Mouse (Mus musculus): ENCODE data around the gene Ap1s3. TPM values are rescaled to one million over a fixed set of nuclear protein-coding genes. Genes with fewer than 3 reads are reported as not detected.

Ap1s3 gene
- polyA plus RNA-seq (2012; fragmentation: generic; extraction: Trizol) = 0.34 TPM

- Histone ChIP-seq H3ac (ENCODE audit: control insufficient read depth, insufficient read length) (no peak within 1 kb of the TSS), H3K4me3 (peak within 1 kb of the TSS; percentile 28), H3K36me3 (ENCODE audit: control insufficient read depth, insufficient read depth) (no peaks in the 10 kb centered on the region), H3K4me2 (ENCODE audit: low read depth) (peak within 1 kb of the TSS; percentile 75), H3K27me3 (ENCODE audit: control insufficient read depth, insufficient read depth, insufficient read length) (no peaks in the 10 kb centered on the region), H3K79me2 (ENCODE audit: control insufficient read depth, insufficient read depth) (no peaks in the 10 kb centered on the region)
- no peak for TF ChIP-seq POLR2AphosphoS2 (IDR thresholded peaks at IDR 0.05; ENCODE audit: insufficient read length, low read depth)
- TF ChIP-seq E2F4 (IDR thresholded peaks at IDR 0.05; ENCODE audit: insufficient read depth) = no peak
- TF ChIP-seq TCF3 (IDR thresholded peaks at IDR 0.05; ENCODE audit: insufficient read length, low read depth) = no peak
- TF ChIP-seq MYOD1 (IDR thresholded peaks at IDR 0.05; ENCODE audit: control insufficient read depth in 1 of 3, insufficient read length in 2 of 3, low read depth in 2 of 3) = no peak
Observed at GRCm38 (mm10) chr1:79671543-79672337, at the start of gene Ap1s3. Ap1s3 (minus strand) TSS chr1:79671972.

- H3K4me3 ChIP-seq = no peak overlapping the region
- TF ChIP-seq TCF3 (IDR thresholded peaks at IDR 0.05; ENCODE audit: insufficient read length, low read depth) = no peak
Observed at GRCm38 (mm10) chr1:79714152-79714923, 42.6 kb upstream of the Ap1s3 start.

DNA sequence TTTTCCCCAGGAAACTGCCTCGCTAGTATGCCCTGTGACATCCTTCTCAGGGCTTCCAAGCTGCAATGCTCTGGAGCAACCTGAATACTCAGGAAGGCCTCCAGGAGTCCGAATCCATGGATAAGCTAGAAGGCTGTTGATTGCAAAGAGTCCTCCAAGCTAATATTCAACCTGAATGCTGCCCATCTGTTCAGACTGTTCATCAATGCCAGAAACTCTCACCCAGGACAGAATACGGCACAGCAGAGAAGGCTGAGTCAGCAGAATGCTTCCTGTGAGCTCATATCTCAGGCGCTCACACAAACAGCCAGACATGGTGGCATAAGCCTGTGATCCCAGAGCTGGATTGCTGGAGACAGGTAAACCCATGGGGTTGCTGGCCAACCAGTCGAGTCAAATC is 41.3 kb upstream of the Ap1s3 start:
- no peak for TF ChIP-seq MYOG (IDR thresholded peaks at IDR 0.05; ENCODE audit: control insufficient read depth in 1 of 3, insufficient read depth in 1 of 3, insufficient read length in 2 of 3, low read depth in 2 of 3)
- no peak for TF ChIP-seq POLR2A (IDR thresholded peaks at IDR 0.05; ENCODE audit: insufficient read length, low read depth)
- TF ChIP-seq TCF12 (IDR thresholded peaks at IDR 0.05; ENCODE audit: insufficient read depth, poor library complexity, severe bottlenecking) = no peak
- TF ChIP-seq MAX (IDR thresholded peaks at IDR 0.05; ENCODE audit: low read depth) = no peak
- TF ChIP-seq SRF (IDR thresholded peaks at IDR 0.05; ENCODE audit: control insufficient read depth, insufficient read length, low read depth) = no peak
- TF ChIP-seq REST (IDR thresholded peaks at IDR 0.05; ENCODE audit: insufficient read depth, insufficient read length) = no peak
- no peak for TF ChIP-seq TCF3 (IDR thresholded peaks at IDR 0.05; ENCODE audit: insufficient read length, low read depth)
- TF ChIP-seq POLR2AphosphoS2 (IDR thresholded peaks at IDR 0.05; ENCODE audit: insufficient read length, low read depth) = no peak
- Histone ChIP-seq H3K27me3 (ENCODE audit: control insufficient read depth, insufficient read depth, insufficient read length) (no peaks in the 10 kb centered on the region), H3K79me2 (ENCODE audit: control insufficient read depth, insufficient read depth) (no peaks in the 10 kb centered on the region), H3K36me3 (ENCODE audit: control insufficient read depth, insufficient read depth) (peaks cover 20% of the 10 kb centered on the region), H3ac (ENCODE audit: control insufficient read depth, insufficient read length) (no peak overlapping the region), H3K4me2 (ENCODE audit: low read depth) (no peak overlapping the region), H3K4me3 (no peak overlapping the region)

More at GRCm38 (mm10) chr1:79714152-79714923, 42.6 kb upstream of the Ap1s3 start:
- no peak overlapping the region for H3K4me2 ChIP-seq (ENCODE audit: low read depth)
- peaks cover 20% of the 10 kb centered on the region for H3K36me3 ChIP-seq (ENCODE audit: control insufficient read depth, insufficient read depth)
- H3ac ChIP-seq (ENCODE audit: control insufficient read depth, insufficient read length) = no peak overlapping the region
- no peaks in the 10 kb centered on the region for H3K27me3 ChIP-seq (ENCODE audit: control insufficient read depth, insufficient read depth, insufficient read length)
- H3K79me2 ChIP-seq (ENCODE audit: control insufficient read depth, insufficient read depth) = no peaks in the 10 kb centered on the region

DNA sequence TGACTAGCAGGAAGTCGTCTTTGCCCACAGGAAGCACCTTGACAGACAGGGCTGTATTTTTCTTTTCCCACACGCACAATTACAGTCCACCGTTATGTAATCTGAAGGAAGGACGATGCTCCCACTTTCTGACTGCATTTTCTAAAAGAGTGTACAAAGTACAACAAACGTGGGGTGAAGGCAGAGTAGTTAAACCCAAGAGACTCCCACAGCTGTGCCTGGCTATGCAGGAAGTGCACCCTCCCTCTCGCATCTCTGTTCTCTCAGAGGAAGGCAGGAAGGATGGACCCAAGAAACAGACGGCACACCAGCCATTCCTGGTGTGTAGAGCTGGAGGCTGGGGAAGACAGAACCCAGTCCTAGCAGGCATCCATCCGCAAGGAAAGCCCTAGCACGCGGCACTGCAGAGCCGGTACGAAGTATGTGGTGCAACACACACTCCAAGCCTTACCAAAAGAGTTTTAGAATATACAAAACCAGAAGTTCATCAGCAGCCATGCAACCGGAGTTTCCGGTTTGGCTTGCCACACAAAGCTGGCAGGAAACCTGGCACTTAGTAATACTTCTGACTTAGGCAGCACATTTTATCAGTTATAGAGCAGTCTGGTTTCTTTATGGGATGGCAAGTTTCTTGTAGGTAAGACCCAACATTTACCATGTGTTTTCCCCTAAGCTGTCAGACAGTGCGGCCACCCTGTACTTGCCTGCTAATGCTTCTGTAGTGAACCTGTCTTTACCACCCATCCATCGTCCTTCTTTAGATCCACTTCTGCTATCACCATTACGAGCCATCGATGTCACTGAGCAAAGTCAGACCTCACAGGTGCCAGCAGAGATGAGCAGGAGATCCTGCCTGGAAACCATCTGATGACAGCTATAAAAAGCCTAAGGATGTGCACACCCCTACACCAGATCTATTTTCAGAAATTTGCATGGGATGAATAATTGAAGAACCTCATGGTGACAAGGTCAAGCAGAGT is 39.7 kb upstream of the Ap1s3 start:
- Histone ChIP-seq H3K36me3 (ENCODE audit: control insufficient read depth, insufficient read depth) (peaks cover 27% of the 10 kb centered on the region), H3K27me3 (ENCODE audit: control insufficient read depth, insufficient read depth, insufficient read length) (no peaks in the 10 kb centered on the region), H3K4me2 (ENCODE audit: low read depth) (no peak overlapping the region), H3ac (ENCODE audit: control insufficient read depth, insufficient read length) (no peak overlapping the region), H3K79me2 (ENCODE audit: control insufficient read depth, insufficient read depth) (no peaks in the 10 kb centered on the region), H3K4me3 (no peak overlapping the region)
- TF ChIP-seq USF1 (IDR thresholded peaks at IDR 0.05; ENCODE audit: low read depth) (no peak), E2F4 (IDR thresholded peaks at IDR 0.05; ENCODE audit: insufficient read depth) (no peak), TCF3 (IDR thresholded peaks at IDR 0.05; ENCODE audit: insufficient read length, low read depth) (no peak), POLR2AphosphoS2 (IDR thresholded peaks at IDR 0.05; ENCODE audit: insufficient read length, low read depth) (no peak), SRF (IDR thresholded peaks at IDR 0.05; ENCODE audit: control insufficient read depth, insufficient read length, low read depth) (no peak), TCF12 (IDR thresholded peaks at IDR 0.05; ENCODE audit: insufficient read depth, poor library complexity, severe bottlenecking) (no peak), POLR2A (IDR thresholded peaks at IDR 0.05; ENCODE audit: insufficient read length, low read depth) (no peak), MYOD1 (IDR thresholded peaks at IDR 0.05; ENCODE audit: control insufficient read depth in 1 of 3, insufficient read length in 2 of 3, low read depth in 2 of 3) (no peak)

- no peaks in the 10 kb centered on the region for H3K27me3 ChIP-seq (ENCODE audit: control insufficient read depth, insufficient read depth, insufficient read length)
- no peak overlapping the region for H3K4me2 ChIP-seq (ENCODE audit: low read depth)
- TF ChIP-seq REST (IDR thresholded peaks at IDR 0.05; ENCODE audit: insufficient read depth, insufficient read length) (no peak), MYOG (IDR thresholded peaks at IDR 0.05; ENCODE audit: control insufficient read depth in 1 of 3, insufficient read depth in 1 of 3, insufficient read length in 2 of 3, low read depth in 2 of 3) (no peak), MAX (IDR thresholded peaks at IDR 0.05; ENCODE audit: low read depth) (no peak), SRF (IDR thresholded peaks at IDR 0.05; ENCODE audit: control insufficient read depth, insufficient read length, low read depth) (no peak), USF1 (IDR thresholded peaks at IDR 0.05; ENCODE audit: low read depth) (no peak), POLR2A (IDR thresholded peaks at IDR 0.05; ENCODE audit: insufficient read length, low read depth) (no peak), TCF12 (IDR thresholded peaks at IDR 0.05; ENCODE audit: insufficient read depth, poor library complexity, severe bottlenecking) (no peak), TCF3 (IDR thresholded peaks at IDR 0.05; ENCODE audit: insufficient read length, low read depth) (no peak), CEBPB (IDR thresholded peaks at IDR 0.05; ENCODE audit: insufficient read depth, poor library complexity, severe bottlenecking) (no peak), MYOD1 (IDR thresholded peaks at IDR 0.05; ENCODE audit: control insufficient read depth in 1 of 3, insufficient read length in 2 of 3, low read depth in 2 of 3) (no peak), E2F4 (IDR thresholded peaks at IDR 0.05; ENCODE audit: insufficient read depth) (no peak), POLR2AphosphoS2 (IDR thresholded peaks at IDR 0.05; ENCODE audit: insufficient read length, low read depth) (no peak)
- H3ac ChIP-seq (ENCODE audit: control insufficient read depth, insufficient read length) = no peak overlapping the region
- H3K4me3 ChIP-seq = no peak overlapping the region
- H3K36me3 ChIP-seq (ENCODE audit: control insufficient read depth, insufficient read depth) = peaks cover 34% of the 10 kb centered on the region
- H3K79me2 ChIP-seq (ENCODE audit: control insufficient read depth, insufficient read depth) = no peaks in the 10 kb centered on the region
Observed at GRCm38 (mm10) chr1:79710678-79711077, 38.9 kb upstream of the Ap1s3 start.
